8 mouse cellular contexts compared by ENCODE assay signal in genomic region chr6:125620764-125621163, GRCm38 (mm10).
DNase-seq lines count a peak whose midpoint lies in the region; ATAC-seq and TF ChIP-seq lines count a peak whose summit lies in the region.

No protein-coding gene starts in this region.

- peak; percentile 49; the same call in 1 of the 2 replicates for ATAC-seq in forebrain, embryonic 16.5 days

- no peak overlapping the region for H3K27ac ChIP-seq in forebrain, embryonic 16.5 days (ENCODE audit: low read length)
- no peak overlapping the region for H3K27ac ChIP-seq in forebrain, embryonic 10.5 days
- no peak overlapping the region for H3K27ac ChIP-seq in cortical plate, adult 2 months (ENCODE audit: insufficient read depth, low read length)
- H3K27ac ChIP-seq in thymus, adult 2 months (ENCODE audit: control insufficient read depth, insufficient read depth, low read length), result no peak overlapping the region

- H3K4me3 ChIP-seq in forebrain, embryonic 16.5 days (replicated peaks; ENCODE audit: low read length), result no peak overlapping the region
- no peak overlapping the region for H3K4me3 ChIP-seq in forebrain, embryonic 10.5 days
- no peak overlapping the region for H3K4me3 ChIP-seq in cortical plate, adult 2 months (ENCODE audit: insufficient read depth, low read length)
- H3K4me3 ChIP-seq in thymus, adult 2 months (ENCODE audit: control insufficient read depth, insufficient read depth, low read length), result no peak overlapping the region

- H3K27me3 ChIP-seq in forebrain, embryonic 16.5 days (replicated peaks; ENCODE audit: control insufficient read depth, insufficient read depth, low read length), result no peaks in the 10 kb centered on the region
- H3K27me3 ChIP-seq in forebrain, embryonic 10.5 days (ENCODE audit: poor library complexity, severe bottlenecking), result no peaks in the 10 kb centered on the region
- no peaks in the 10 kb centered on the region for H3K27me3 ChIP-seq in thymus, adult 2 months (ENCODE audit: control insufficient read depth, insufficient read depth, low read length)

- H3K9me3 ChIP-seq in forebrain, embryonic 16.5 days (ENCODE audit: control insufficient read depth, low read length), result no peaks in the 10 kb centered on the region
- H3K9me3 ChIP-seq in forebrain, embryonic 10.5 days, result no peaks in the 10 kb centered on the region

- no peaks in the 10 kb centered on the region for H3K36me3 ChIP-seq in forebrain, embryonic 16.5 days (ENCODE audit: control insufficient read depth, insufficient read depth)
- no peaks in the 10 kb centered on the region for H3K36me3 ChIP-seq in forebrain, embryonic 10.5 days (replicated peaks)
- H3K36me3 ChIP-seq in thymus, adult 2 months (ENCODE audit: control insufficient read depth, insufficient read depth, low read length), result no peaks in the 10 kb centered on the region

- DNase-seq in forebrain, embryonic 10.5 days (ENCODE audit: extremely low spot score, low spot score), result no peak
- peak; percentile 74 for DNase-seq in 3T3-L1 (ENCODE audit: low read depth, low spot score)
- peak; percentile 49 to 53 for DNase-seq in left cerebral cortex, adult 18-20 months (ENCODE audit: low spot score in 2 of 2)
- peak; percentile 29 for DNase-seq in right cerebral cortex, postnatal 25 days
- no peak for DNase-seq in ovary, postnatal 14 days (ENCODE audit: low spot score)
- DNase-seq in thymus, adult 2 months, result no peak

- TF ChIP-seq CTCF in cortical plate, adult 2 months (IDR thresholded peaks at IDR 0.05; ENCODE audit: extremely low read depth, insufficient read depth, low read length), result peak; percentile 94
- TF ChIP-seq CTCF in thymus, adult 2 months (IDR thresholded peaks at IDR 0.05; ENCODE audit: borderline replicate concordance, control insufficient read depth, extremely low read depth, insufficient read depth, low read length, poor library complexity), result no peak

- H3K4me2 ChIP-seq in forebrain, embryonic 16.5 days (ENCODE audit: low read length), result no peak overlapping the region

- TF ChIP-seq POLR2A in cortical plate, adult 2 months (IDR thresholded peaks at IDR 0.05; ENCODE audit: extremely low read depth, insufficient read depth, low read length), result no peak
- no peak for TF ChIP-seq POLR2A in thymus, adult 2 months (IDR thresholded peaks at IDR 0.05; ENCODE audit: control insufficient read depth, extremely low read depth, insufficient read depth, low read length, poor library complexity)

- 38% methylated on average over 6 of the region's 6 CpGs for WGBS in forebrain, embryonic 16.5 days
- WGBS in forebrain, embryonic 10.5 days, result 52% methylated on average over 6 of the region's 6 CpGs
- WGBS in thymus, adult 2 months, result 83% methylated on average over 6 of the region's 6 CpGs

- no peaks in the 10 kb centered on the region for H3K4me1 ChIP-seq in forebrain, embryonic 16.5 days (replicated peaks; ENCODE audit: control insufficient read depth, insufficient read depth, low read length)
- H3K4me1 ChIP-seq in forebrain, embryonic 10.5 days, result no peaks in the 10 kb centered on the region
- H3K4me1 ChIP-seq in cortical plate, adult 2 months (ENCODE audit: control insufficient read depth, insufficient read depth, low read length), result no peaks in the 10 kb centered on the region
- no peaks in the 10 kb centered on the region for H3K4me1 ChIP-seq in thymus, adult 2 months (replicated peaks; ENCODE audit: control insufficient read depth, insufficient read depth, low read length)

- no peak overlapping the region for H3K9ac ChIP-seq in forebrain, embryonic 16.5 days (replicated peaks; ENCODE audit: low read depth, low read length)

Comparison
In these comparisons a context has a peak if more than half of its experiments do, and no peak if none do; other contexts are left out.
1. DNase-seq: peak in 3T3-L1 (single experiment), left cerebral cortex, adult 18-20 months (2 of 2) and right cerebral cortex, postnatal 25 days (single experiment); none in forebrain, embryonic 10.5 days (single experiment), ovary, postnatal 14 days (single experiment) and thymus, adult 2 months (single experiment).